Mouse (Mus musculus): ENCODE results near the gene Usp22. TPM values are rescaled to one million over a fixed set of nuclear protein-coding genes. Genes with fewer than 3 reads are reported as not detected.

Usp22 gene
- 60.7 and 79.1 TPM in 2 replicates for polyA plus RNA-seq (2015; fragmentation: Nextera tagmentation; extraction: Ambion mirVana)

GRCm38 (mm10) chr11:61174821-61175658 lies at the start of gene Usp22:
TSS of gene Usp22 (minus strand) at chr11:61175055.
- H3K9me3 ChIP-seq (replicated peaks), result no peaks in the 10 kb centered on the region
- peak within 1 kb of the TSS; percentile 99 for H3K27ac ChIP-seq
- H3K27me3 ChIP-seq, result no peaks in the 10 kb centered on the region
- under 1% methylated on average over 69 of the region's 69 CpGs for WGBS
- peak within 1 kb of the TSS; percentile 100 for H3K4me3 ChIP-seq
- peak; percentile 97 for ATAC-seq (replicated peaks; ENCODE audit: insufficient number of reproducible peaks, insufficient read depth, low FRiP score, low read depth)
- H3K36me3 ChIP-seq, result 0 out of 2 replicates have a peak, but pooled peaks cover 2% of the 10 kb centered on the region
- H3K4me2 ChIP-seq, result peak within 1 kb of the TSS; percentile 85
- peak within 1 kb of the TSS; percentile 100 for H3K9ac ChIP-seq
- H3K4me1 ChIP-seq (replicated peaks), result peaks cover 21% of the 10 kb centered on the region

DNA sequence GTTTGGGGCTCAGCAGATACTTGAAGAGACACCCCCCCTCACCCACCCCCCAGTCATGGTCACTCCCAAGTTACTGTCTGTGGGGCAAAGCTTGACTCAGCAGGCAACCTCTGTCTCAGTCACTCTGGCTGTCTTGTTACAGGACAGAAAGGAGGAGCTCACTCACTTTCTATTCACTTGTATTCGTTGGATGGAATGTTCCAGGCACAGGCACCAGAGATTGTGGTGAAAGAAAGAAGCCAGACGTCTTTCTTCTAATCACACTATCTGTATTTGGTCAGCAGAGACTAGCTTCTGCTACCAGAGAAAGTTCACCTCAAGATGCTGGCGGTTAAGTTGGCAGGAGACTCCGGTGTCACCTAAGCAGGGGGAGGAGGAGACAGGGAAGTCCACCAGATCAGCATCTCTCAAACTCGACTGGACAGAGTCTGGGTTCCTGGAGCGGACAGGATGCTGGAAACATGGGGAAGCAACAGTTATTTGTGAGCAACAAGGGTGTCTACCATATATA lies 49.4 kb upstream of the Usp22 start:
- H3K9ac ChIP-seq, result no peak overlapping the region
- H3K27ac ChIP-seq, result no peak overlapping the region
- no peak for ATAC-seq (replicated peaks; ENCODE audit: insufficient number of reproducible peaks, insufficient read depth, low FRiP score, low read depth)
- H3K4me1 ChIP-seq (replicated peaks), result peaks cover 24% of the 10 kb centered on the region
- H3K4me3 ChIP-seq, result no peak overlapping the region
- H3K4me2 ChIP-seq, result no peak overlapping the region
- no peaks in the 10 kb centered on the region for H3K36me3 ChIP-seq
- no peaks in the 10 kb centered on the region for H3K27me3 ChIP-seq
- 32% methylated on average over 6 of the region's 6 CpGs for WGBS
- H3K9me3 ChIP-seq (replicated peaks), result no peaks in the 10 kb centered on the region

DNA sequence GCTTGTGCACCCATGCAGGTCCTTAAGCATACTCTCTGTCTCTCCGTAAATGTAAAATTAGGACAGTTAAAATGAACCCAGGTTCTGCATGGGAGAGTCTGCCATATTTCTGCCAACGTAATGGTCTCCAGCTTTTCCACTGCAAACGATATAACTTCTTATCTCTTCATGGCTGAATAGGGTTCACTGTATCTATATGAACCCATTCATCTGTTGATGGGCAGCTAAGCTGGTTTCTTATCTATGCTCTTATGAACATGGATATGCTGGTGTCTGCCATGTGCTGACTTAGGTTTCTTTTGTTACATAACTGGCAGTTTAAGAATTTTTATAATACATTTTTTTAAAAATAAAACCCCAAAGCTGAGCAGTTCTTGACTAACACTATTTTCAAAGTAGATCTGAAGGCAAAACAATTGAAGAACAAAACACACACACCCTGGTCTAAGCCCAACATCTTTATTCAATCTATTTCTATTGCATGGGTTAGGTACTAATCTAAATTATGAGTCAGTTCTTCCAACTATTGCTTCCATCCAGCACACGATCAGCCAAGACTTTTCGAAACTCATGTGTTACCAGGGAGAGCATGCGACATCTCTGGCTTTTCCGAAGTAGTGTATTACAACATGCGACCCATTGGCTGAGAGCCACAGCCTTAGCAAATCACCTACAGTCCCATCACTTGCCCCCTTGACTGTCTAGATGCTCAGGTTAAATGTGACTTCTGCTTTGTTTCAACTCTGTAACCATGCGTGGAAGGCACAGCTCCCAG lies 48.3 kb upstream of the Usp22 start:
- H3K9me3 ChIP-seq (replicated peaks), result no peaks in the 10 kb centered on the region
- 76% methylated on average over 9 of the region's 9 CpGs for WGBS
- no peak overlapping the region for H3K4me3 ChIP-seq
- no peak overlapping the region for H3K27ac ChIP-seq
- peaks cover 19% of the 10 kb centered on the region for H3K4me1 ChIP-seq (replicated peaks)
- no peaks in the 10 kb centered on the region for H3K27me3 ChIP-seq
- no peak overlapping the region for H3K9ac ChIP-seq
- H3K4me2 ChIP-seq, result no peak overlapping the region
- no peaks in the 10 kb centered on the region for H3K36me3 ChIP-seq
- ATAC-seq (replicated peaks; ENCODE audit: insufficient number of reproducible peaks, insufficient read depth, low FRiP score, low read depth), result no peak

GRCm38 (mm10) chr11:61222007-61222406 lies 47.2 kb upstream of the Usp22 start:
- no peaks in the 10 kb centered on the region for H3K27me3 ChIP-seq
- no peaks in the 10 kb centered on the region for H3K36me3 ChIP-seq
- no peaks in the 10 kb centered on the region for H3K9me3 ChIP-seq (replicated peaks)
- ATAC-seq (replicated peaks; ENCODE audit: insufficient number of reproducible peaks, insufficient read depth, low FRiP score, low read depth), result no peak
- WGBS, result 74% methylated on average over 1 of the region's 1 CpGs
- no peak overlapping the region for H3K27ac ChIP-seq
- H3K4me1 ChIP-seq (replicated peaks), result peaks cover 14% of the 10 kb centered on the region
- no peak overlapping the region for H3K4me3 ChIP-seq
- H3K4me2 ChIP-seq, result no peak overlapping the region
- H3K9ac ChIP-seq, result no peak overlapping the region

GRCm38 (mm10) chr11:61220156-61220881 lies 45.5 kb upstream of the Usp22 start:
- WGBS, result 53% methylated on average over 9 of the region's 9 CpGs
- ATAC-seq (replicated peaks; ENCODE audit: insufficient number of reproducible peaks, insufficient read depth, low FRiP score, low read depth), result no peak
- 0 out of 2 replicates have a peak, but pooled peaks cover 4% of the 10 kb centered on the region for H3K4me1 ChIP-seq (replicated peaks)
- H3K9ac ChIP-seq, result no peak overlapping the region
- no peak overlapping the region for H3K4me2 ChIP-seq
- H3K36me3 ChIP-seq, result no peaks in the 10 kb centered on the region
- no peaks in the 10 kb centered on the region for H3K9me3 ChIP-seq (replicated peaks)
- H3K27me3 ChIP-seq, result no peaks in the 10 kb centered on the region
- no peak overlapping the region for H3K27ac ChIP-seq
- H3K4me3 ChIP-seq, result no peak overlapping the region

GRCm38 (mm10) chr11:61215936-61216335 lies 41.1 kb upstream of the Usp22 start:
- H3K36me3 ChIP-seq, result no peaks in the 10 kb centered on the region
- H3K4me2 ChIP-seq, result no peak overlapping the region
- peaks cover 4% of the 10 kb centered on the region; the same call in 1 of the 2 replicates for H3K4me1 ChIP-seq (replicated peaks)
- no peak overlapping the region for H3K27ac ChIP-seq
- ATAC-seq (replicated peaks; ENCODE audit: insufficient number of reproducible peaks, insufficient read depth, low FRiP score, low read depth), result no peak
- no peak overlapping the region for H3K9ac ChIP-seq
- no peaks in the 10 kb centered on the region for H3K9me3 ChIP-seq (replicated peaks)
- H3K27me3 ChIP-seq, result peaks cover 29% of the 10 kb centered on the region
- no peak overlapping the region for H3K4me3 ChIP-seq
- WGBS, result 83% methylated on average over 3 of the region's 3 CpGs

DNA sequence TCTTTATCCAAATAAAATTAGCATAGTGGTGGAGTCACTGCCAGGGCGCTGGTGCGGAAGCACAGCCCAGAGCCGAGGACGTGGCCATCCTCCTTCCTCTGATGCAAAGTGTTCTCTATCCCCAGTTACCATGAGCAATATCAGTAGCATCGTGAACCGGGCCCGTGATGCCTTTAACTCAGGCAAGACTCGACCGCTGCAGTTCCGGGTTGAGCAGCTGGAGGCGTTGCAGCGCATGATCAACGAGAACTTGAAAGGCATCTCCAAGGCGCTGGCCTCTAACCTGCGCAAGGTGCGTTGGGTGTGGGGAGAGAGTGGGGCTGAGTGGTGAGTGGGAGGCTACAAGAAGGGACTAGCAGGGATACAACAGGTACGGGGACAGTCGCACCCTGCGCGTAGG lies 37.2 kb upstream of the Usp22 start:
- H3K27ac ChIP-seq, result no peak overlapping the region
- no peak overlapping the region for H3K9ac ChIP-seq
- no peaks in the 10 kb centered on the region for H3K9me3 ChIP-seq (replicated peaks)
- no peaks in the 10 kb centered on the region for H3K36me3 ChIP-seq
- WGBS, result 34% methylated on average over 20 of the region's 20 CpGs
- peaks cover 22% of the 10 kb centered on the region for H3K4me1 ChIP-seq (replicated peaks)
- ATAC-seq (replicated peaks; ENCODE audit: insufficient number of reproducible peaks, insufficient read depth, low FRiP score, low read depth), result no peak
- 0 out of 2 replicates have a peak overlapping the region, but pooled peaks have one; percentile 4 for H3K4me3 ChIP-seq
- H3K27me3 ChIP-seq, result peaks cover 43% of the 10 kb centered on the region
- H3K4me2 ChIP-seq, result no peak overlapping the region

- Histone ChIP-seq H3K4me3 (no peak overlapping the region), H3K9me3 (replicated peaks) (no peaks in the 10 kb centered on the region), H3K4me2 (no peak overlapping the region), H3K36me3 (no peaks in the 10 kb centered on the region), H3K4me1 (replicated peaks) (peaks cover 29% of the 10 kb centered on the region), H3K9ac (no peak overlapping the region), H3K27me3 (peaks cover 38% of the 10 kb centered on the region), H3K27ac (peak overlapping the region; percentile 45)
- no peak for ATAC-seq (replicated peaks; ENCODE audit: insufficient number of reproducible peaks, insufficient read depth, low FRiP score, low read depth)
- 60% methylated on average over 10 of the region's 10 CpGs for WGBS
Measured at GRCm38 (mm10) chr11:61208316-61208715, 33.5 kb upstream of the Usp22 start.

DNA sequence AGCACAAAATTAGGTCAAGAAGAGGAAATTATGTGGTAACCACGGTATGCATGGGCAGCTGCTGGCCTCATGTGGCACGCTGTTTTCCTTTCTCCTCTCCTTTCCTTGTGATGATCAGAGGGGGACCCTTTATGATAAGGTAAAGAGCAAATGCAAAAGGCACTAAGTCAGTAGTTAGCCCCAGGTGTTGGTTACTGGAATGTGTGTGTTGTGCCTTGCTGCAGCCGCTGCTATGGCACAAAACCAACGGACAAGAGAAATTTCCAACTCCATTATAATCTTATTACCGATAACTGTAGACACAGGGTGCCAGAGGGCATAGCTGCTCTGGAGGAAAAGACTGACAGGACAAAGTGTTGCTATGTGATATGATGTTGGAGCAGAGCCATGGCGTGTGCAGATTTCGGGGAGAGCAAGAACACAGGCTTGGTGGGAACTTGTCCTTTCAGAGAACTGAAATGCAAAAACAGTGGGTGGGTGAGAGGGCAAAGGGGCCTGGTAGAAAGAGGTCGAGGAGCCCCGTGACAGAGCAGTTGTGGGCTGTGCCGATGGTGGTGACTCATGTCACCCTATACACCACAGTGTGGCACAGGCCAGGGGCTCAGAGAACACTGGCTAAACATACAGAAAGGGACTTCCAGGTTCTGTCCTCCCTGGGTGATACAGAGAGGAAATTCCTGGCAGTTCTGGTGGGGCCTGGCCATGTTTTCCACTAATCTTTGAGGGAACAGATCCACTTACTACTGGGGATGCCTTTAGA lies 32.8 kb upstream of the Usp22 start, which contains the start of gene Aldh3a1:
Aldh3a1 (plus strand) TSS at position 51 of the 760 bp plus-strand sequence.
- Histone ChIP-seq H3K9me3 (replicated peaks) (no peaks in the 10 kb centered on the region), H3K27me3 (peaks cover 31% of the 10 kb centered on the region), H3K4me2 (peak within 1 kb of the TSS; percentile 11; the same call in 1 of the 2 replicates), H3K9ac (no peak within 1 kb of the TSS), H3K36me3 (no peaks in the 10 kb centered on the region), H3K4me1 (replicated peaks) (peaks cover 29% of the 10 kb centered on the region), H3K4me3 (no peak within 1 kb of the TSS), H3K27ac (peak within 1 kb of the TSS; percentile 45)
- WGBS, result 36% methylated on average over 10 of the region's 10 CpGs
- ATAC-seq (replicated peaks; ENCODE audit: insufficient number of reproducible peaks, insufficient read depth, low FRiP score, low read depth), result peak; percentile 65

GRCm38 (mm10) chr11:61206136-61206535 lies 31.3 kb upstream of the Usp22 start:
- Histone ChIP-seq H3K4me3 (no peak overlapping the region), H3K27ac (no peak overlapping the region), H3K4me1 (replicated peaks) (peaks cover 25% of the 10 kb centered on the region), H3K4me2 (no peak overlapping the region), H3K27me3 (peaks cover 16% of the 10 kb centered on the region), H3K36me3 (no peaks in the 10 kb centered on the region), H3K9ac (no peak overlapping the region), H3K9me3 (replicated peaks) (no peaks in the 10 kb centered on the region)
- no peak for ATAC-seq (replicated peaks; ENCODE audit: insufficient number of reproducible peaks, insufficient read depth, low FRiP score, low read depth)
- 88% methylated on average over 3 of the region's 3 CpGs for WGBS

Data from heart, embryonic 15.5 days (tissue).